Mouse (Mus musculus): Measurements from ENCODE around the gene Gm3685. TPM values are rescaled to one million over a fixed set of nuclear protein-coding genes. Genes with fewer than 3 reads are reported as not detected.
"Not testable (repeated sequence)": the region's sequence is repeated elsewhere in the genome, so short reads cannot be mapped to it uniquely, and the experiment has no call there.

Gm3685 gene
- polyA plus RNA-seq (2012; rRNA removed): not detected in 2 replicates
- not detected in 2 replicates for polyA plus RNA-seq (2014; fragmentation: Nextera tagmentation; extraction: Ambion mirVana)

DNA sequence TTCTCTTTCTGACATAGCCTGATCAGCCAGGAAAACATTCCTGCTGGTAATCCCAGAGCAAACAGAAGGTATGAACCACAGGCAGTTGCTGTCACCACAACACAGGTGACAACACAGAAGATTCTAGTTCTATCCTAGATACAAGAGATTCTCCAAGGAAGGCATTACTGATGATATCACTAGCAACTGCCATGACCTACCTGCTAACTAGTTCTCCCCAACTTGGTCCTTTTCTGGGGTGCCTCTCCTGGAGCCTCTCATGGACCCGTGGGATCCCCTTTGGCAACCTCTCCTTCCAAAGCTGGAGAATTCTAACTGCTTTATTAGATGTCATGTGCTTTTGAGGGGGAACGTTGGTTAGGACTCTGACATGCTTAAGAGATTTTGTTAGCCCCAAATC, at the start of gene Gm3685:
Gm3685 (minus strand) TSS at position 101 of the 400 bp plus-strand sequence.
- not testable (repeated sequence) for DNase-seq (ENCODE audit: low read depth in 3 of 3, low spot score in 3 of 3); H3K4me2 ChIP-seq (ENCODE audit: low read depth); H3K36me3 ChIP-seq (replicated peaks; ENCODE audit: control insufficient read depth, insufficient read depth, low read depth); H3K9me3 ChIP-seq (ENCODE audit: control insufficient read depth, low read length); H3K27ac ChIP-seq; H3K27me3 ChIP-seq (ENCODE audit: control insufficient read depth, insufficient read depth, low read length); H3K9ac ChIP-seq (replicated peaks); H3K4me1 ChIP-seq (replicated peaks; ENCODE audit: control insufficient read depth in 2 of 2, insufficient read depth in 2 of 2, low read length in 1 of 2); ATAC-seq (ENCODE audit: insufficient read depth); H3K4me3 ChIP-seq (ENCODE audit: insufficient read depth in 1 of 2, low read depth in 2 of 2, low read length in 2 of 2)
- WGBS (ENCODE audit: insufficient replicate concordance): no CpG with 5 or more reads among the region's 2 CpGs

DNA sequence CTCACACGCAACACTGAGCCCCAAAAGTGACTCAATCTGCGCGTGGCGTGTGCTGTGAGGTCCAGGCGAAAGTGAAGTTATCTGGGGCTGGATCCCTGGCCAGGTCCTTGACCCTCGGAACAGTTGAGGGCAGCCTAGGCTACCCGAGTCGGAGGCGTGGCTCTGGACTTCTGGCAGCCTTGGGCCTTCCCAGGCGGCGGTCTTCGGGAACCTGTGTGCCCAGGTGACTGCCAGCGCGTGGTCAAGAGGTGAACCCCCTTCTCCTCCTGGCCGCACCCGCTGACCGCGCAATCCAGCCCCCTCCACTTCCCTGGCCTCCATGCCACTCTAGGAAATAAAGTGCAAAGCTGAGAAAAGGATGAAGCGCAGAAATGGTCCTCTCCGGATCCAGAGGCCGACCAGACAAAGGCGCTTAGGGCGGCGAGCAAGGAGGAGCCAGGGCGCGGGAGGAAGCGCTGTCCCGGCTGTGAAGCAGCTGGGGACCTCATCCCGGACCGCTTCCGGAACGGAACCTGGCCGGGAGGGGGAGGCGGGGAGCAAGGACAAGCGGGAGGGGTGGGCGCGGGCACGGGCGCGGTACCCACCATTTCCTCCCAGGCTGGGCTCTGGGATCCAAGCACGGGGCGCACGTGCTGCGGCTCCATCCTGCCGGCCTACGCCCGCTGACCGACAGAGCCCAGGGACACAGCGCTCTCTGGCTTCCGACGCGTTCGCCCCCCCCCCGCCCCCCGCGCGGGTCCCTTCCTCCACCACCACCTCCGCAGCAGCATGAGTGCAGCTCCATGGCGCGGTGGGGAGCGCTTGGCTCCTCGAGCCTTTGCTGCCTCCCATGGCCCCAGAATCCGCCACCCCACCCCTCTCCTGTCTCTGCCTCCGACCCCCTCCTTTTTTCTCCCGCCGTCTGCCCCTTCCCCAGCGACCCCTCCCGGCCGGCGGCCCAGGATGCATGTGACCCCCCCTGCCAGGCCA, 17.7 kb downstream of the Gm3685 start, which contains the start of gene Gm10406:
Gm10406 (minus strand) TSS at position 669 of the 969 bp plus-strand sequence.
- ATAC-seq (ENCODE audit: insufficient read depth); DNase-seq (ENCODE audit: low read depth in 3 of 3, low spot score in 3 of 3); H3K4me3 ChIP-seq (ENCODE audit: insufficient read depth in 1 of 2, low read depth in 2 of 2, low read length in 2 of 2): not testable (repeated sequence)

DNA sequence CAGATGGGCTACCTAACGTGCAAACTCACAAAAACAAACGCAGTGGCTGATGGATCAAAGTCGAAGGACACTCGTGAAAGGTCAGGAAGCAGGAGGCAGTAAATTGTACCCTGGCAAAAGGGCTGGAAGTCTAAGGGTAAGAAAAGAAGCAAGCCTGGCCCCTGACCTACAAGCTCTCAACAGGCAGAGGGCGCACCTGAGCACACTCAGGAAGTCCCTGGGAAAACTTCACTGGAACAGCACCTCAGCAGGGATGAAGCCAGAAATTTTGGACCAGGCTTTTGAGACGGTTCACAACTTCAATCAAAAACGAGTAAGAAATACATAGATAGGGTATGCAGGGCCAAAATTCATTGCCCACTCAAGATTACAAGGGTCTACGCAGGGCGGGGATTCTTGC, 18.5 kb downstream of the Gm3685 start:
- H3K36me3 ChIP-seq (replicated peaks; ENCODE audit: control insufficient read depth, insufficient read depth, low read depth); H3K9ac ChIP-seq (replicated peaks); DNase-seq (ENCODE audit: low read depth in 3 of 3, low spot score in 3 of 3); H3K27ac ChIP-seq; H3K27me3 ChIP-seq (ENCODE audit: control insufficient read depth, insufficient read depth, low read length); ATAC-seq (ENCODE audit: insufficient read depth); H3K4me1 ChIP-seq (replicated peaks; ENCODE audit: control insufficient read depth in 2 of 2, insufficient read depth in 2 of 2, low read length in 1 of 2); H3K9me3 ChIP-seq (ENCODE audit: control insufficient read depth, low read length); H3K4me2 ChIP-seq (ENCODE audit: low read depth); H3K4me3 ChIP-seq (ENCODE audit: insufficient read depth in 1 of 2, low read depth in 2 of 2, low read length in 2 of 2): not testable (repeated sequence)
- TF ChIP-seq CTCF (IDR thresholded peaks at IDR 0.05; ENCODE audit: low read depth): peak; percentile 15; the same call in 1 of the 2 replicates
- WGBS (ENCODE audit: insufficient replicate concordance): 6% methylated on average over 8 of the region's 9 CpGs

More for the DNA sequence above, 17.7 kb downstream of the Gm3685 start, which contains the start of gene Gm10406:
- H3K9me3 ChIP-seq (ENCODE audit: control insufficient read depth, low read length); H3K27me3 ChIP-seq (ENCODE audit: control insufficient read depth, insufficient read depth, low read length); H3K36me3 ChIP-seq (replicated peaks; ENCODE audit: control insufficient read depth, insufficient read depth, low read depth); H3K9ac ChIP-seq (replicated peaks); H3K4me1 ChIP-seq (replicated peaks; ENCODE audit: control insufficient read depth in 2 of 2, insufficient read depth in 2 of 2, low read length in 1 of 2); H3K27ac ChIP-seq; H3K4me2 ChIP-seq (ENCODE audit: low read depth): not testable (repeated sequence)
- under 1% methylated on average over 43 of the region's 70 CpGs for WGBS (ENCODE audit: insufficient replicate concordance)

Other genes starting within 250 kb of the Gm3685 start
- gene Gm3642, start 204.7 kb downstream of the Gm3685 start, polyA plus RNA-seq (2012; rRNA removed): not detected in 2 replicates
- gene Gm3642, start 204.7 kb downstream of the Gm3685 start, polyA plus RNA-seq (2014; fragmentation: Nextera tagmentation; extraction: Ambion mirVana): not detected in 2 replicates
- 0.02 TPM in 2 replicates for gene Gm3667, start 155.0 kb downstream of the Gm3685 start, polyA plus RNA-seq (2012; rRNA removed)
- not detected in 2 replicates for gene Gm3667, start 155.0 kb downstream of the Gm3685 start, polyA plus RNA-seq (2014; fragmentation: Nextera tagmentation; extraction: Ambion mirVana)
- gene Gm6356, start 71.2 kb downstream of the Gm3685 start, polyA plus RNA-seq (2012; rRNA removed): not detected in 2 replicates
- not detected in 2 replicates for gene Gm6356, start 71.2 kb downstream of the Gm3685 start, polyA plus RNA-seq (2014; fragmentation: Nextera tagmentation; extraction: Ambion mirVana)
- 0.03 TPM in 1 of 2 replicates, not detected in the other for gene Gm10406, start 17.5 kb downstream of the Gm3685 start, polyA plus RNA-seq (2012; rRNA removed)
- not detected in 2 replicates for gene Gm10406, start 17.5 kb downstream of the Gm3685 start, polyA plus RNA-seq (2014; fragmentation: Nextera tagmentation; extraction: Ambion mirVana)
- gene Gm3696, start 55.7 kb upstream of the Gm3685 start, polyA plus RNA-seq (2012; rRNA removed): 0.03 TPM in 1 of 2 replicates, not detected in the other
- gene Gm3696, start 55.7 kb upstream of the Gm3685 start, polyA plus RNA-seq (2014; fragmentation: Nextera tagmentation; extraction: Ambion mirVana): 0.09 TPM in 1 of 2 replicates, not detected in the other
- not detected in 2 replicates for gene Gm6676, start 80.4 kb upstream of the Gm3685 start, polyA plus RNA-seq (2012; rRNA removed)
- not detected in 2 replicates for gene Gm6676, start 80.4 kb upstream of the Gm3685 start, polyA plus RNA-seq (2014; fragmentation: Nextera tagmentation; extraction: Ambion mirVana)
- gene Gm3512, start 129.6 kb upstream of the Gm3685 start, polyA plus RNA-seq (2012; rRNA removed): 0.16 and 0.17 TPM in 2 replicates
- 0.09 TPM in 1 of 2 replicates, not detected in the other for gene Gm3512, start 129.6 kb upstream of the Gm3685 start, polyA plus RNA-seq (2014; fragmentation: Nextera tagmentation; extraction: Ambion mirVana)
- not detected in 2 replicates for gene Gm16434, start 149.6 kb upstream of the Gm3685 start, polyA plus RNA-seq (2012; rRNA removed)
- gene Gm16434, start 149.6 kb upstream of the Gm3685 start, polyA plus RNA-seq (2014; fragmentation: Nextera tagmentation; extraction: Ambion mirVana): not detected in 2 replicates
- not detected in 2 replicates for gene Gm3727, start 219.7 kb upstream of the Gm3685 start, polyA plus RNA-seq (2012; rRNA removed)
- not detected in 2 replicates for gene Gm3727, start 219.7 kb upstream of the Gm3685 start, polyA plus RNA-seq (2014; fragmentation: Nextera tagmentation; extraction: Ambion mirVana)

All from liver, embryonic 14.5 days (tissue).